Mouse (Mus musculus): ENCODE results near the gene Nrxn3.

Nrxn3 gene

GRCm38 (mm10) chr12:89765179-89765578 is 1042.5 kb downstream of the Nrxn3 start:
- Histone ChIP-seq H3K36me3 (ENCODE audit: control insufficient read depth, insufficient read depth, low read length, poor library complexity, severe bottlenecking) (no peaks in the 10 kb centered on the region), H3K27me3 (ENCODE audit: control insufficient read depth, insufficient read depth, low read length, poor library complexity, severe bottlenecking) (no peaks in the 10 kb centered on the region; the same call in 1 of the 2 replicates)
- no peak for DNase-seq (ENCODE audit: low read depth, low spot score)

DNA sequence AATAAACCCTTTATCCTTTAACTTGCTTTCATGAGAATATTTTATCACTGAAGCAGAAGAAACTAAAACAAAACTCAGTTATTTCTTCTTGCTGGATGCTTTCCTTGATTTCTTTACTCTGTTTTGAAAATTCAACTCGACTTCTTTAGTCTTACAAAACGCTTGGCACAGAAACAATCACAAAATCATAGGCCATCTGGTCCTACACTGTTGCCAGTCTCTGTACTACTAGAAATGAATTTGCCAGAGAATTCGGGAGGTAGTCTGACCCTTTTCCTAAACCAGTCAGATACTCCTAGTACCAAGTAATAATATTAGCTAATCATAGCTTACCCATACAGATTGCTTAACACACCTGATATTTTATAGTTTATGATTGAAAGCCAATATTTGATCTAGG is 1066.1 kb downstream of the Nrxn3 start:
- H3K36me3 ChIP-seq (ENCODE audit: control insufficient read depth, insufficient read depth, low read length, poor library complexity, severe bottlenecking), result no peaks in the 10 kb centered on the region
- DNase-seq (ENCODE audit: low read depth, low spot score), result no peak
- no peaks in the 10 kb centered on the region; the same call in 1 of the 2 replicates for H3K27me3 ChIP-seq (ENCODE audit: control insufficient read depth, insufficient read depth, low read length, poor library complexity, severe bottlenecking)

GRCm38 (mm10) chr12:89789981-89790380 is 1067.3 kb downstream of the Nrxn3 start:
- H3K27me3 ChIP-seq (ENCODE audit: control insufficient read depth, insufficient read depth, low read length, poor library complexity, severe bottlenecking), result no peaks in the 10 kb centered on the region; the same call in 1 of the 2 replicates
- no peak for DNase-seq (ENCODE audit: low read depth, low spot score)
- H3K36me3 ChIP-seq (ENCODE audit: control insufficient read depth, insufficient read depth, low read length, poor library complexity, severe bottlenecking), result no peaks in the 10 kb centered on the region

DNA sequence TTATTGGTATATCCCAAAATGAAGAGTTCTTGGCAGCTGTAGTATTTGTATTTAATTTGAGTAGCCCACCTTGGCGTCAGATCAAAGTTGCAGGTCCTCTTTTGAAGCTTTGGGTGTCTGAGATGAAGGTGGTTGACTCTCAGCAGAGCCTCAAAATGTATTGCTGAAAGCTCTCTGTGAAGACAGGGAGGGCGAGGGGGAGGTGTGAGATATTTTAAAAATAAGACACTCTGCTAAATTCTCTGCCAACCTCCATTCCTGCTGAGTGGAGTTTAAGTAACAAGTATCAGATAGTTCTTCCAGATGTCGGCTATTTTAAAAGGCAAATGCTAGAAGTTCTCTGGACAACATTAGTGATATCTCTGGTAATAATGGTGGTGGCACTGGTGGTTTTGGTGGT is 1069.2 kb downstream of the Nrxn3 start:
- Histone ChIP-seq H3K36me3 (ENCODE audit: control insufficient read depth, insufficient read depth, low read length, poor library complexity, severe bottlenecking) (no peaks in the 10 kb centered on the region), H3K27me3 (ENCODE audit: control insufficient read depth, insufficient read depth, low read length, poor library complexity, severe bottlenecking) (no peaks in the 10 kb centered on the region; the same call in 1 of the 2 replicates)
- DNase-seq (ENCODE audit: low read depth, low spot score), result no peak

DNA sequence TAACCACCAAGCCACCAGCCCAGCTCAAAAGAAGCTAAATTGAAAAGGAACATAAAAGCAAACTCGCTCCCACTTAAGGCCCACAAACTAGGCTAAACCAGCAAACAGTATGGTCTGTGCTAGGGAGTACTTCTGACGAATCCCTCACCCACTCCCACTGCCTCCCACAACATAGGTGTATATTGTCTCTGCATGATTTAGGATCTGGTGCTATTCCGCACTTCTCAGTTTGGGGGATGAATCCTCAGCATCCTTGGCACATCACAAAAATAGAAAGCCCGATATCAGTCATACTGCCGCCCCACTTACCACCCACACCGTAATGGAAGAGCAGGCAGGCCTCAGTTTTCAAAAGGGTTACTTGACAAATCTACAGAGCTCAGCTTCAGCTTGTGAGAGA is 1072.1 kb downstream of the Nrxn3 start:
- H3K27me3 ChIP-seq (ENCODE audit: control insufficient read depth, insufficient read depth, low read length, poor library complexity, severe bottlenecking), result no peaks in the 10 kb centered on the region; the same call in 1 of the 2 replicates
- no peak for DNase-seq (ENCODE audit: low read depth, low spot score)
- H3K36me3 ChIP-seq (ENCODE audit: control insufficient read depth, insufficient read depth, low read length, poor library complexity, severe bottlenecking), result no peaks in the 10 kb centered on the region

- DNase-seq (ENCODE audit: low read depth, low spot score), result no peak
- Histone ChIP-seq H3K27me3 (ENCODE audit: control insufficient read depth, insufficient read depth, low read length, poor library complexity, severe bottlenecking) (no peaks in the 10 kb centered on the region), H3K36me3 (ENCODE audit: control insufficient read depth, insufficient read depth, low read length, poor library complexity, severe bottlenecking) (no peaks in the 10 kb centered on the region)
These were observed 1085.5 kb downstream of the Nrxn3 start for GRCm38 (mm10) chr12:89808217-89808616.

DNA sequence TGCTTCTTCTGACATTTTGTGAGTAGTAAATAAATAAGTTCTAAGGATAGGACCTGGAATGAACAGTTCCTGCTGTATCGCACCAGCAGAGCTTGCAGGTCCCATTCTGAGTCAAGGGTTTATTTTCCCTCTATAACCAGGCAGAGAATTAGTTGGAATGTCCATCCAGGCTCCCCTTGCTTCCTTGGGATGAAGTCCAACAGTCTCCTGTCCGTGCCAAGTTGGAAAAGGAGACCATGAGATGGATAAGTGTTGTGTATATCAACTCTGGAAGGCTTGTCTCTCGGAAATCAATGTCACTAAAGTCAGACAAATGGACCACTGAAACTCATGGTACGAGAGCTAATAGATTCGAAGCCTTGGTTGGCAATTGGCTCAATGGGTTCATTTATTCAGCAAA is 1087.5 kb downstream of the Nrxn3 start:
- Histone ChIP-seq H3K36me3 (ENCODE audit: control insufficient read depth, insufficient read depth, low read length, poor library complexity, severe bottlenecking) (no peaks in the 10 kb centered on the region), H3K27me3 (ENCODE audit: control insufficient read depth, insufficient read depth, low read length, poor library complexity, severe bottlenecking) (no peaks in the 10 kb centered on the region)
- no peak for DNase-seq (ENCODE audit: low read depth, low spot score)

- DNase-seq (ENCODE audit: low read depth, low spot score), result no peak
- Histone ChIP-seq H3K27me3 (ENCODE audit: control insufficient read depth, insufficient read depth, low read length, poor library complexity, severe bottlenecking) (no peaks in the 10 kb centered on the region), H3K36me3 (ENCODE audit: control insufficient read depth, insufficient read depth, low read length, poor library complexity, severe bottlenecking) (no peaks in the 10 kb centered on the region)
These were observed 1089.3 kb downstream of the Nrxn3 start for GRCm38 (mm10) chr12:89811815-89812549.

- Histone ChIP-seq H3K27me3 (ENCODE audit: control insufficient read depth, insufficient read depth, low read length, poor library complexity, severe bottlenecking) (no peaks in the 10 kb centered on the region), H3K36me3 (ENCODE audit: control insufficient read depth, insufficient read depth, low read length, poor library complexity, severe bottlenecking) (no peaks in the 10 kb centered on the region)
- no peak for DNase-seq (ENCODE audit: low read depth, low spot score)
These were observed 1090.0 kb downstream of the Nrxn3 start for GRCm38 (mm10) chr12:89812550-89813207.

DNA sequence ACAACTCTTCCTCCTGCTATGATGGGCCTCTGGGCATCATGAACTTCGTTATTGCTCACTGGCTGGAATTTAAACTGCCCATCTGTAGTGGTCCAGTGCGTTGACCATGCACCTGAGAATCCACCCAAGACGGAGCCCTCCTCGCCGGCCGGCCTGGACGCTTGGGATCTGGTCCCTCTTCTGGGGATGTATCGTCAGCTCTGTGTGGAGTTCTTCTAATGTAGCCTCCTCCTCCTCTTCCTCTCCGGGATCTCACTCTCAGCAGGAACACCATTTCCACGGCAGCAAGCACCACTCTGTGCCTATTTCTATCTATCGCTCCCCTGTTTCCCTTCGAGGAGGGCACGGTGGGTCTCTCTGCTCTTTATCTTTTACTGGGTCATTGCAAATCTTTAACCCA is 1090.6 kb downstream of the Nrxn3 start:
- no peaks in the 10 kb centered on the region for H3K27me3 ChIP-seq (ENCODE audit: control insufficient read depth, insufficient read depth, low read length, poor library complexity, severe bottlenecking)
- no peak for DNase-seq (ENCODE audit: low read depth, low spot score)
- H3K36me3 ChIP-seq (ENCODE audit: control insufficient read depth, insufficient read depth, low read length, poor library complexity, severe bottlenecking), result no peaks in the 10 kb centered on the region

DNA sequence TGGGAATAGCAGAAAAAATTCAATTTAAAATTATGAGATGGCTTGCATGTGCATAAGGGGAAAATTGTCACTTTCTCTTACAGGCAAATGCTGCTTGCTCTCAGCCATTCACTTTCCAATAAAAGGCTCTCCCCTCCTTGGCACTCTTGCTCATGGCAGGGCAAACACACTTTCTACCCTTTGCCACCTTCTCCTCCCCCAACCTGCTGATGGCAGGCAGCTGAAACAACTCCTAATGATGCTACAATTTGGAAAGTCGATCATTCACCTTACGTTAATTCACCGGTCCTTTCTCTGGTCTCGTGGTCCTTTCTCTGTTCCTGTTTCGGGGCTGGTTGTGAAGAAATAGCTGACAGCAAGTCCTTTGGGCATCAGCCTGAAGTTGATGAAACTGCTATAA is 1091.0 kb downstream of the Nrxn3 start:
- Histone ChIP-seq H3K36me3 (ENCODE audit: control insufficient read depth, insufficient read depth, low read length, poor library complexity, severe bottlenecking) (no peaks in the 10 kb centered on the region), H3K27me3 (ENCODE audit: control insufficient read depth, insufficient read depth, low read length, poor library complexity, severe bottlenecking) (no peaks in the 10 kb centered on the region)
- no peak for DNase-seq (ENCODE audit: low read depth, low spot score)

DNA sequence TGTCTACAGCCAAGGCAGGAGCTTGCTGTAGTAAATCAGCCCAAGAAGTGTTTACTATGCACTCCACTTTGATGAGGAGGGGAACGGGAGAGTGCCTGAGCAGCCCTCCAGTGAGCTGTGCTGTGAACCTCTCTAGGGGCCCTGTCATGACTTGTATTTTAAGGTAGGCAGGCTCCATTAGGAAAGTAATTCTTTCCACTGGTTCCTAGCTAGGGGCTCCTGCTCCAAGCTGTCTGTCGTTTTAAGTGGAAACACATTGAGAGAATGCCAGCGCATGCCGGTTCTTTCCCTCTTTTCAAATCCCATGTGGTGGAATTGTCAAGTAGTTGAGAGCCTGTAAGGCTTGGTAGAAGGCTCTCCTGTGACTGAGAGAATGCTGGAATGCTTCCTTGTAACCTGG is 1091.9 kb downstream of the Nrxn3 start:
- H3K27me3 ChIP-seq (ENCODE audit: control insufficient read depth, insufficient read depth, low read length, poor library complexity, severe bottlenecking), result no peaks in the 10 kb centered on the region
- no peaks in the 10 kb centered on the region for H3K36me3 ChIP-seq (ENCODE audit: control insufficient read depth, insufficient read depth, low read length, poor library complexity, severe bottlenecking)
- no peak for DNase-seq (ENCODE audit: low read depth, low spot score)

GRCm38 (mm10) chr12:89817072-89817773 is 1094.5 kb downstream of the Nrxn3 start:
- no peaks in the 10 kb centered on the region for H3K36me3 ChIP-seq (ENCODE audit: control insufficient read depth, insufficient read depth, low read length, poor library complexity, severe bottlenecking)
- no peaks in the 10 kb centered on the region for H3K27me3 ChIP-seq (ENCODE audit: control insufficient read depth, insufficient read depth, low read length, poor library complexity, severe bottlenecking)
- DNase-seq (ENCODE audit: low read depth, low spot score), result no peak

DNA sequence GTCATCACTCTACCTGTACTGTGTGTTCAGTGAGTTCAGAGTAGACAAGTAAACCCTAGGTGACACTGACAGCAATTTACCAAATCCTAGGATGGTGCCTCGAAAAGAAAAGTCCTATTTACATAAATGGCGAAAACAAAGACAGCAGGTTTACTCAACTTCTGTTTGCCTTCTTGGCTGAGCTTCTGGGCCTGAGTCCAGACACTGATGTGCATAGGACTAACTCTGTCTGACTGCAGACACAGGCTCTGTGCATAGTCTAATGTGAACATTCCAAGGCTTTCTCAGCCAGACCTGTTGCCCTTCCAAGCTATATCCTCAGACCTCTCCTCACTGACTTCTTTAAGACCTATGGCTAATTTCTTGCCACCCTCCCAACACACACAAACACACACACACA is 1095.5 kb downstream of the Nrxn3 start:
- no peaks in the 10 kb centered on the region for H3K36me3 ChIP-seq (ENCODE audit: control insufficient read depth, insufficient read depth, low read length, poor library complexity, severe bottlenecking)
- no peak for DNase-seq (ENCODE audit: low read depth, low spot score)
- H3K27me3 ChIP-seq (ENCODE audit: control insufficient read depth, insufficient read depth, low read length, poor library complexity, severe bottlenecking), result no peaks in the 10 kb centered on the region

- H3K27me3 ChIP-seq (ENCODE audit: control insufficient read depth, insufficient read depth, low read length, poor library complexity, severe bottlenecking), result no peaks in the 10 kb centered on the region
- no peak for DNase-seq (ENCODE audit: low read depth, low spot score)
- H3K36me3 ChIP-seq (ENCODE audit: control insufficient read depth, insufficient read depth, low read length, poor library complexity, severe bottlenecking), result no peaks in the 10 kb centered on the region
These were observed 1099.5 kb downstream of the Nrxn3 start for GRCm38 (mm10) chr12:89822141-89822540.
